In the genomic region with DNA sequence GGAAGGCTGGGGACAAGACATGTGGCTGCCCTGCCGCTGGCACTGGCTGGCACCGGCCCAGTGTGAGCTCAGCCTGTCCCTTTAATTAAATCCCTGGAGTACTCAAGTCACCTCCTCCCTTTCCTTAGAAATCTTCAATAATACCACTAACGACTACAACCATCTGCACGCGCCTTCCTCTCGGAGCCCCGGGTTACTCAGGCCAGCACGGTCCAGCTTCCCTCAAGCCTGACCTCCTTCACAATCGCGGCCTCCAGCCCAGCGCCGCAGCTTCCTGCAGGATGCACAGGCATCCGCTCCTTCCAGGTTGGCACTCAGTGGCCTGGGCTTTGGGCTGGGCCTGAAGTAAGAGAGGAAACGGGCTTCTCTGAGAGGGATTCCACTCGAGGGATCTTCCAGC, we compare ENCODE assay signal across 10 mouse cellular contexts. TPM values are rescaled to one million over a fixed set of nuclear protein-coding genes. Genes with fewer than 3 reads are reported as not detected.
DNase-seq lines count a peak whose midpoint lies in the region; ATAC-seq lines count a peak whose summit lies in the region.
"Had no signal": no experiment of that assay in that cellular context is flagged by ENCODE, and none has a peak within 500 bp of the region (broad histone marks: within the 10 kb centered on the region; RNA-seq: fewer than 3 reads in every experiment).

No protein-coding gene starts in this region.

- peak; percentile 30 for DNase-seq in midbrain, embryonic 10.5 days (ENCODE audit: low spot score)
- peak; percentile 73 to 82 for DNase-seq in kidney, postnatal 4 days
- DNase-seq in urinary bladder, postnatal 36 days (ENCODE audit: low spot score in 2 of 2), result no peak
- DNase-seq in T-cell, adult 2 months (ENCODE audit: low spot score), result no peak
- DNase-seq in Muller cell, postnatal 12 days (ENCODE audit: inconsistent ontology term), result no peak

- H3K4me3 ChIP-seq in midbrain, embryonic 10.5 days, result no peak overlapping the region
- no peak overlapping the region for H3K4me3 ChIP-seq in midbrain, embryonic 15.5 days
- H3K4me3 ChIP-seq in heart, embryonic 13.5 days, result no peak overlapping the region
- no peak overlapping the region for H3K4me3 ChIP-seq in midbrain, embryonic 12.5 days
- H3K4me3 ChIP-seq: neural tube, embryonic 13.5 days had no signal

- H3K4me2 ChIP-seq in midbrain, embryonic 15.5 days, result no peak overlapping the region
- no peak overlapping the region for H3K4me2 ChIP-seq in heart, embryonic 13.5 days
- H3K4me2 ChIP-seq in midbrain, embryonic 12.5 days (replicated peaks), result no peak overlapping the region
- H3K4me2 ChIP-seq: neural tube, embryonic 13.5 days had no signal

- 54% methylated on average over 15 of the region's 15 CpGs for WGBS in midbrain, embryonic 10.5 days
- WGBS in midbrain, embryonic 15.5 days, result 29% methylated on average over 15 of the region's 15 CpGs
- 47% methylated on average over 15 of the region's 15 CpGs for WGBS in heart, embryonic 13.5 days
- WGBS in midbrain, embryonic 12.5 days, result 43% methylated on average over 15 of the region's 15 CpGs

- peaks cover 2% of the 10 kb centered on the region; the same call in 1 of the 2 replicates for H3K9me3 ChIP-seq in midbrain, embryonic 10.5 days (replicated peaks)
- no peaks in the 10 kb centered on the region for H3K9me3 ChIP-seq in midbrain, embryonic 15.5 days
- 0 out of 2 replicates have a peak, but pooled peaks cover 3% of the 10 kb centered on the region for H3K9me3 ChIP-seq in heart, embryonic 13.5 days
- 0 out of 2 replicates have a peak, but pooled peaks cover 7% of the 10 kb centered on the region for H3K9me3 ChIP-seq in midbrain, embryonic 12.5 days
- H3K9me3 ChIP-seq: neural tube, embryonic 13.5 days had no signal

- peaks cover 48% of the 10 kb centered on the region for H3K4me1 ChIP-seq in midbrain, embryonic 10.5 days
- peaks cover 10% of the 10 kb centered on the region for H3K4me1 ChIP-seq in midbrain, embryonic 15.5 days
- H3K4me1 ChIP-seq in heart, embryonic 13.5 days, result peaks cover 29% of the 10 kb centered on the region
- H3K4me1 ChIP-seq in midbrain, embryonic 12.5 days, result peaks cover 21% of the 10 kb centered on the region

- H3K36me3 ChIP-seq in midbrain, embryonic 10.5 days, result no peaks in the 10 kb centered on the region
- H3K36me3 ChIP-seq in midbrain, embryonic 15.5 days (replicated peaks), result no peaks in the 10 kb centered on the region
- H3K36me3 ChIP-seq in heart, embryonic 13.5 days, result no peaks in the 10 kb centered on the region
- H3K36me3 ChIP-seq in midbrain, embryonic 12.5 days, result no peaks in the 10 kb centered on the region
- H3K36me3 ChIP-seq: G1E; neural tube, embryonic 13.5 days had no signal

- H3K27me3 ChIP-seq in midbrain, embryonic 10.5 days (ENCODE audit: low read depth, poor library complexity, severe bottlenecking), result peaks cover 29% of the 10 kb centered on the region
- no peaks in the 10 kb centered on the region for H3K27me3 ChIP-seq in midbrain, embryonic 15.5 days (replicated peaks)
- no peaks in the 10 kb centered on the region for H3K27me3 ChIP-seq in heart, embryonic 13.5 days (replicated peaks)
- H3K27me3 ChIP-seq in midbrain, embryonic 12.5 days, result peaks cover 12% of the 10 kb centered on the region; the same call in 1 of the 2 replicates
- H3K27me3 ChIP-seq: neural tube, embryonic 13.5 days had no signal

- H3K9ac ChIP-seq in midbrain, embryonic 15.5 days, result no peak overlapping the region
- H3K9ac ChIP-seq in heart, embryonic 13.5 days, result no peak overlapping the region
- H3K9ac ChIP-seq in midbrain, embryonic 12.5 days (replicated peaks), result no peak overlapping the region
- H3K9ac ChIP-seq: neural tube, embryonic 13.5 days had no signal

- H3K27ac ChIP-seq in midbrain, embryonic 10.5 days (replicated peaks), result peak overlapping the region; percentile 64
- no peak overlapping the region for H3K27ac ChIP-seq in midbrain, embryonic 15.5 days
- H3K27ac ChIP-seq in heart, embryonic 13.5 days (replicated peaks), result peak overlapping the region; percentile 70
- H3K27ac ChIP-seq in midbrain, embryonic 12.5 days (replicated peaks), result 0 out of 2 replicates have a peak overlapping the region, but pooled peaks have one; percentile 6
- H3K27ac ChIP-seq: neural tube, embryonic 13.5 days had no signal

- ATAC-seq in midbrain, embryonic 15.5 days (replicated peaks), result no peak
- peak; percentile 48 for ATAC-seq in heart, embryonic 13.5 days (ENCODE audit: extremely low read depth, insufficient number of reproducible peaks, low FRiP score, low TSS enrichment)
- ATAC-seq in midbrain, embryonic 12.5 days (ENCODE audit: low FRiP score, low read depth), result no peak

RNA-seq across cellular contexts. Expression of gene Id2, which starts 22.3 kb away (rescaled TPM):
- 303 and 332 TPM in 2 replicates for polyA plus RNA-seq in midbrain, embryonic 10.5 days (2016; fragmentation: Nextera tagmentation; extraction: Ambion mirVana)
- 138 TPM in 2 replicates for polyA plus RNA-seq in midbrain, embryonic 15.5 days (2015; fragmentation: Nextera tagmentation; extraction: Ambion mirVana)
- 255 and 280 TPM in 2 replicates for polyA plus RNA-seq in heart, embryonic 13.5 days (2015; fragmentation: Nextera tagmentation; extraction: Ambion mirVana)
- 249 and 276 TPM in 2 replicates for polyA plus RNA-seq in midbrain, embryonic 12.5 days (2016; fragmentation: Nextera tagmentation; extraction: Ambion mirVana)
- polyA plus RNA-seq: G1E had no signal

Comparison
In these comparisons a context has a peak if more than half of its experiments do, and no peak if none do; other contexts are left out.
1. DNase-seq: peak in midbrain, embryonic 10.5 days (single experiment) and kidney, postnatal 4 days (2 of 2); none in urinary bladder, postnatal 36 days (0 of 2), T-cell, adult 2 months (single experiment) and Muller cell, postnatal 12 days (single experiment).